Mouse (Mus musculus): Measurements from ENCODE around the gene Dock9. TPM values are rescaled to one million over a fixed set of nuclear protein-coding genes. Genes with fewer than 3 reads are reported as not detected.
"Not testable (repeated sequence)": the region's sequence is repeated elsewhere in the genome, so short reads cannot be mapped to it uniquely, and the experiment has no call there.

Dock9 gene
- polyA plus RNA-seq, 1 experiment from 2014 or later = 15.8 TPM

- no peaks in the 10 kb centered on the region for H3K36me3 ChIP-seq (ENCODE audit: control insufficient read depth, insufficient read depth)
- H3K27ac ChIP-seq (ENCODE audit: low read length) = no peak overlapping the region
- no peak overlapping the region for H3K4me3 ChIP-seq (replicated peaks; ENCODE audit: low read length)
- H3K4me2 ChIP-seq (ENCODE audit: low read length) = no peak overlapping the region
- H3K27me3 ChIP-seq (replicated peaks; ENCODE audit: control insufficient read depth, insufficient read depth, low read length) = no peaks in the 10 kb centered on the region
- H3K9ac ChIP-seq (replicated peaks; ENCODE audit: low read depth, low read length) = no peak overlapping the region
- no peaks in the 10 kb centered on the region for H3K9me3 ChIP-seq (ENCODE audit: control insufficient read depth, low read length)
- peaks cover 12% of the 10 kb centered on the region for H3K4me1 ChIP-seq (replicated peaks; ENCODE audit: control insufficient read depth, insufficient read depth, low read length)
- no peak for ATAC-seq
- WGBS = 59% methylated on average over 4 of the region's 4 CpGs
Measured at GRCm38 (mm10) chr14:121702534-121702933, 95.1 kb downstream of the Dock9 start.

GRCm38 (mm10) chr14:121700013-121700412 lies 97.6 kb downstream of the Dock9 start:
- Histone ChIP-seq H3K27me3 (replicated peaks; ENCODE audit: control insufficient read depth, insufficient read depth, low read length) (no peaks in the 10 kb centered on the region), H3K36me3 (ENCODE audit: control insufficient read depth, insufficient read depth) (no peaks in the 10 kb centered on the region), H3K4me3 (replicated peaks; ENCODE audit: low read length) (no peak overlapping the region), H3K9ac (replicated peaks; ENCODE audit: low read depth, low read length) (no peak overlapping the region), H3K4me1 (replicated peaks; ENCODE audit: control insufficient read depth, insufficient read depth, low read length) (peaks cover 17% of the 10 kb centered on the region), H3K4me2 (ENCODE audit: low read length) (no peak overlapping the region), H3K27ac (ENCODE audit: low read length) (no peak overlapping the region), H3K9me3 (ENCODE audit: control insufficient read depth, low read length) (no peaks in the 10 kb centered on the region)
- ATAC-seq = no peak
- 78% methylated on average over 1 of the region's 1 CpGs for WGBS

GRCm38 (mm10) chr14:121698620-121698950 lies 99.1 kb downstream of the Dock9 start:
- H3K9me3 ChIP-seq (ENCODE audit: control insufficient read depth, low read length) = no peaks in the 10 kb centered on the region
- H3K4me2 ChIP-seq (ENCODE audit: low read length) = peak overlapping the region; percentile 40
- WGBS = 11% methylated on average over 7 of the region's 7 CpGs
- H3K36me3 ChIP-seq (ENCODE audit: control insufficient read depth, insufficient read depth) = no peaks in the 10 kb centered on the region
- H3K27me3 ChIP-seq (replicated peaks; ENCODE audit: control insufficient read depth, insufficient read depth, low read length) = no peaks in the 10 kb centered on the region
- no peak for ATAC-seq
- H3K27ac ChIP-seq (ENCODE audit: low read length) = no peak overlapping the region; the same call in 1 of the 2 replicates
- H3K9ac ChIP-seq (replicated peaks; ENCODE audit: low read depth, low read length) = no peak overlapping the region
- H3K4me1 ChIP-seq (replicated peaks; ENCODE audit: control insufficient read depth, insufficient read depth, low read length) = peaks cover 17% of the 10 kb centered on the region
- H3K4me3 ChIP-seq (replicated peaks; ENCODE audit: low read length) = no peak overlapping the region; the same call in 1 of the 2 replicates

GRCm38 (mm10) chr14:121697709-121698619 lies 99.7 kb downstream of the Dock9 start:
- Histone ChIP-seq H3K27me3 (replicated peaks; ENCODE audit: control insufficient read depth, insufficient read depth, low read length) (no peaks in the 10 kb centered on the region), H3K27ac (ENCODE audit: low read length) (no peak overlapping the region; the same call in 1 of the 2 replicates), H3K4me1 (replicated peaks; ENCODE audit: control insufficient read depth, insufficient read depth, low read length) (peaks cover 17% of the 10 kb centered on the region), H3K36me3 (ENCODE audit: control insufficient read depth, insufficient read depth) (no peaks in the 10 kb centered on the region), H3K9ac (replicated peaks; ENCODE audit: low read depth, low read length) (peak overlapping the region; percentile 36), H3K9me3 (ENCODE audit: control insufficient read depth, low read length) (no peaks in the 10 kb centered on the region), H3K4me3 (replicated peaks; ENCODE audit: low read length) (peak overlapping the region; percentile 23), H3K4me2 (ENCODE audit: low read length) (peak overlapping the region; percentile 40)
- 6% methylated on average over 23 of the region's 23 CpGs for WGBS
- peak; percentile 80 for ATAC-seq

- 16% methylated on average over 9 of the region's 9 CpGs for WGBS
- Histone ChIP-seq H3K9ac (replicated peaks; ENCODE audit: low read depth, low read length) (0 out of 2 replicates have a peak overlapping the region, but pooled peaks have one; percentile 13), H3K27ac (ENCODE audit: low read length) (no peak overlapping the region), H3K4me3 (replicated peaks; ENCODE audit: low read length) (no peak overlapping the region; the same call in 1 of the 2 replicates), H3K4me2 (ENCODE audit: low read length) (peak overlapping the region; percentile 40), H3K36me3 (ENCODE audit: control insufficient read depth, insufficient read depth) (no peaks in the 10 kb centered on the region), H3K9me3 (ENCODE audit: control insufficient read depth, low read length) (no peaks in the 10 kb centered on the region), H3K4me1 (replicated peaks; ENCODE audit: control insufficient read depth, insufficient read depth, low read length) (peaks cover 17% of the 10 kb centered on the region), H3K27me3 (replicated peaks; ENCODE audit: control insufficient read depth, insufficient read depth, low read length) (no peaks in the 10 kb centered on the region)
- ATAC-seq = no peak
Measured at GRCm38 (mm10) chr14:121697143-121697680, 100.4 kb downstream of the Dock9 start.

- no peaks in the 10 kb centered on the region for H3K36me3 ChIP-seq (ENCODE audit: control insufficient read depth, insufficient read depth)
- no peaks in the 10 kb centered on the region for H3K27me3 ChIP-seq (replicated peaks; ENCODE audit: control insufficient read depth, insufficient read depth, low read length)
- H3K27ac ChIP-seq (ENCODE audit: low read length) = no peak overlapping the region
- no peak for ATAC-seq
- no peak overlapping the region for H3K4me3 ChIP-seq (replicated peaks; ENCODE audit: low read length)
- no peak overlapping the region for H3K4me2 ChIP-seq (ENCODE audit: low read length)
- no peaks in the 10 kb centered on the region for H3K9me3 ChIP-seq (ENCODE audit: control insufficient read depth, low read length)
- H3K4me1 ChIP-seq (replicated peaks; ENCODE audit: control insufficient read depth, insufficient read depth, low read length) = peaks cover 17% of the 10 kb centered on the region
- WGBS = 80% methylated on average over 8 of the region's 8 CpGs
- H3K9ac ChIP-seq (replicated peaks; ENCODE audit: low read depth, low read length) = no peak overlapping the region
Measured at GRCm38 (mm10) chr14:121696429-121697118, 101.1 kb downstream of the Dock9 start.

GRCm38 (mm10) chr14:121694706-121695105 lies 102.9 kb downstream of the Dock9 start:
- no peak for ATAC-seq
- no peaks in the 10 kb centered on the region for H3K9me3 ChIP-seq (ENCODE audit: control insufficient read depth, low read length)
- WGBS = 95% methylated on average over 3 of the region's 3 CpGs
- no peak overlapping the region for H3K4me2 ChIP-seq (ENCODE audit: low read length)
- H3K27me3 ChIP-seq (replicated peaks; ENCODE audit: control insufficient read depth, insufficient read depth, low read length) = no peaks in the 10 kb centered on the region
- H3K27ac ChIP-seq (ENCODE audit: low read length) = no peak overlapping the region
- no peak overlapping the region for H3K4me3 ChIP-seq (replicated peaks; ENCODE audit: low read length)
- no peak overlapping the region for H3K9ac ChIP-seq (replicated peaks; ENCODE audit: low read depth, low read length)
- no peaks in the 10 kb centered on the region for H3K36me3 ChIP-seq (ENCODE audit: control insufficient read depth, insufficient read depth)
- peaks cover 17% of the 10 kb centered on the region for H3K4me1 ChIP-seq (replicated peaks; ENCODE audit: control insufficient read depth, insufficient read depth, low read length)

- 90% methylated on average over 11 of the region's 11 CpGs for WGBS
- H3K27me3 ChIP-seq (replicated peaks; ENCODE audit: control insufficient read depth, insufficient read depth, low read length) = no peaks in the 10 kb centered on the region
- no peak overlapping the region for H3K27ac ChIP-seq (ENCODE audit: low read length)
- H3K9ac ChIP-seq (replicated peaks; ENCODE audit: low read depth, low read length) = no peak overlapping the region
- ATAC-seq = no peak
- H3K4me3 ChIP-seq (replicated peaks; ENCODE audit: low read length) = no peak overlapping the region
- H3K4me2 ChIP-seq (ENCODE audit: low read length) = no peak overlapping the region
- H3K36me3 ChIP-seq (ENCODE audit: control insufficient read depth, insufficient read depth) = no peaks in the 10 kb centered on the region
- H3K9me3 ChIP-seq (ENCODE audit: control insufficient read depth, low read length) = no peaks in the 10 kb centered on the region
- H3K4me1 ChIP-seq (replicated peaks; ENCODE audit: control insufficient read depth, insufficient read depth, low read length) = peaks cover 17% of the 10 kb centered on the region
Measured at GRCm38 (mm10) chr14:121693991-121694594, 103.5 kb downstream of the Dock9 start.

- not testable (repeated sequence) for H3K27ac ChIP-seq (ENCODE audit: low read length); H3K4me2 ChIP-seq (ENCODE audit: low read length); H3K9ac ChIP-seq (replicated peaks; ENCODE audit: low read depth, low read length); H3K27me3 ChIP-seq (replicated peaks; ENCODE audit: control insufficient read depth, insufficient read depth, low read length); H3K4me3 ChIP-seq (replicated peaks; ENCODE audit: low read length); H3K36me3 ChIP-seq (ENCODE audit: control insufficient read depth, insufficient read depth); H3K9me3 ChIP-seq (ENCODE audit: control insufficient read depth, low read length); H3K4me1 ChIP-seq (replicated peaks; ENCODE audit: control insufficient read depth, insufficient read depth, low read length)
- 0 out of 2 replicates have a peak, but pooled peaks have one; percentile 37 for ATAC-seq
- 57% methylated on average over 4 of the region's 5 CpGs for WGBS
Measured at GRCm38 (mm10) chr14:121689649-121690048, 108.0 kb downstream of the Dock9 start.

All from forebrain, embryonic 16.5 days (tissue).